Mouse (Mus musculus) testis, postnatal 10 days (tissue): ENCODE results near the gene Tlcd1.

ENCODE experiments used
- DNase-seq: peaks from one replicate; pipeline ENCODE4 v3.0.0; 2021; ENCODE audit warnings: low spot score

Tlcd1 gene

DNA sequence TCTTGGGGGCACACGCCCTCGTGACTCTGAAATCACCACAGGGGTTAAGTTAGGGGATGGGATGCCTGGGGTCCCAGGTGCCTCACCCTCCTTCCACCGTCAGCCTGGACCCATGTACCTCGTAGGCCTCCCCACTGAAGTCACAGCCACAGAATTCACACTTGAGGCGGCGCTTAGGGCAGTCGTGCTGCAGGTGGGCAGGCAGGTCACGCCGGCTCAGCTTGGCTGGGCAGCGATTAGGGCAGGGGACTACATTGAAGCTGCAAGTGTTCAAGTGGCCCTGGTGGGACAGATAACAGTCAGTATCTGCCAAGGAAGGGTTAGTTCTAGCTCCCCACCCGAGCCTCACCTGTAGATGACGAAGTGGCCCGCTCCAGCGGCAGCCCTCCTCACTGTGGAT lies 15.3 kb upstream of the Tlcd1 start:
- DNase-seq = no peak

- no peak for DNase-seq
Measured at GRCm38 (mm10) chr11:78161968-78162367, 14.5 kb upstream of the Tlcd1 start.

GRCm38 (mm10) chr11:78162504-78162903 lies 14.0 kb upstream of the Tlcd1 start:
- no peak for DNase-seq

DNA sequence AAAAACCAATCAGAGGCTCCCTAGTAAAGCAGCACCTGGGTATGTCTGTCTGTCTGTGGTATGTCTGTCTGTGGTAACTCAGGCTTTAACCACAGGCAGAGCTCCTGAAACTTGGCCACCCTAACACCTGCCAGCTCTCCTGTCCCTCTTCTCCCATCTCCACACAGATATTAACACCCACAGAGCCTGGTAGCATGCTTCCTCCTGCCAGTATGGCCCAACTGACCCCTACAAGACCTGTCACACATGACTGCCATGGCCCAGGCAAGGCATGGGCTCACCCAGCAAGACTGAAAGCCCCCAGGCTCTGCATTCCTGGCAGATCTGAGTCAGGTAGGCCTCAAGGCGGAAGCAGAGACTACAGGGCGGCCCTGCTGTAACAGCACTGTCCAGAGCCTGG lies 13.5 kb upstream of the Tlcd1 start:
- no peak for DNase-seq

DNA sequence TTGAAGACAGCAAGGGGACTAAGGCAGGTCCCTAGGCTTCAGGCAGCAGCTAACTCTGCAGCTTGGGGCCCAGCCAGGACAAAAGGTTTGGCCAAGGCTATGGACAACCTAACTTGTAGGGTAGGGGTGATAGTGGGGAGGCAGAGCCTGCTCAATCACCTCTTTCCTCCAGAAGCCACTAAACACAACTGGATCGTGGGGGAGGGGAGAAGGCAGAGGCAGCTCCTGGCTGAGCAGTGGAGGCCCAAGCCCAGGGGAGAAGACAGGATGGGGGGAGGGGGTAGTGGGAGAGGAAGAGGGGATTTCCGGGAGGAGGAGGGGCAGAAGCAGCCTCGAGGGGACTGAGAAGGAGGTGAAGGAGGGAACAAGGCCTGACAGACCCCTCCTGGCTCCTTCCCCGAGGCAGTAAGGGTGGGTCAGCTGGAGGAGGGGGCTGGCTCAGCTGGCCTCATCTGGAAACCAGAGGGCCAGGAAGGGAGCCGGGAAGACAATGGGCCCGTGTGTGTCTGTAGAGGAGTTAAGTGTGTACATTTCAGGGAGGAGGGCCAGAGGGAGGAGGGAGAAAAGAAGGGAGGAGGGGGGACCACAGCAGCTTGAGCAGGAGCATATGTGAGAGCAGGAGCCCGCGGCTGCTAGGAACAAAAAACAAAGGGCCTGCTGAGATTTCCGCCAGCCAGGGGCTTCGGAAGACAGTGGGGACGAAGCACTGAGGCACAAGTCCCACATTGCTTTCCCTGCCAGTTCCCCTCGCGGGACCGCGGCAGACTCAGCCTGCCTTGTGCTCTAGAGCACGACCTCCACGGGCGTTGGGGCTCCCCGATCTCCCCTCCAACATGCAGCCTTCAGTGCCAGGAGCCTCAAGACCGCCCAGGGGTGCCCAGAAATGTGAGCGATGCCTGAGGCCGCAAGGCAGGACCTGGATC lies 12.6 kb upstream of the Tlcd1 start:
- DNase-seq = peak; percentile 81

- no peak for DNase-seq
Measured at GRCm38 (mm10) chr11:78164604-78164923, 11.9 kb upstream of the Tlcd1 start.

DNA sequence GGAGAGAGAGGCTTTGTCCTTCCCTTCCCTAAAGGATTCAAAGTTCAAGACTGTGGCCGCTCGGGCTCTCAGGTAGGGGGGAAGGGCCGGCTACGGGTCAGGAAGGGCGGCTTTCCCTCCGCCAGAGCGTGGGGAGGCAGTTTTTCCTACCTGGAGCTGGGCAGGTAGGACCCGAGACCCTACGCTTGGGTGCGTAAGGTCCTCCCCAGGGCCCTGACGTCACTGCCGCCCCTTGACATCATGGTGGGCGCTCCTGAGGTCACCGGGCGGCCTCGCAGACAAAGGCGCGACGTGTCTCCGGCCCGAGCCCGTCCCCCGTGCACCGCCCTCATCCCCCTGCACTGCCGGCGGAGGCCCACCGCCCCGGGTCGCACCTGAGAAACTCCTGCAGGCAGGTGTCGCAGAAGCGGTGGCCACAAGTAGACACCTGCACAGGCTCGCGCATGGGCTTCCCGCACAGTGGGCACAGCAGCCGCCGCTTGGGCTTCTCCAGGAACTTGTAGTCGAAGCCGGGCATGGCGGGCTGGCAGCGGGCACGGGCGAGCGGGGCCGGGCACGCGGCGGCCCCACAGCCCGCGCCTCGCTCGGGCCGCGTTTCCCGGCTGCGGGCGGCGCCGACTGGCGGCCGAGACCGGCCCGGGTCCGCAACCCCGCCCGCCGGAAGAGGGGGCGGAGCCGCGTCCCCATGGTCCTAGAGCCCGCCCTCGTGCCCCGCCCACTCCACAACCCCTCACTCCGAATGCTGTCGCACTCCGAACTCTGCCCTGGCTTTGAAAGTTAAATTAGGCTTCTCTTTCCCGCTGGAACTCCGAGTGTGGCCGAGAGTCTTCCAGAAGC lies 11.4 kb upstream of the Tlcd1 start, which contains the start of gene Traf4:
Traf4 (minus strand) TSS at position 666 of the 837 bp plus-strand sequence.
- peak; percentile 95 for DNase-seq

- DNase-seq = peak; percentile 73
Measured at GRCm38 (mm10) chr11:78165761-78166109, 10.8 kb upstream of the Tlcd1 start.

DNA sequence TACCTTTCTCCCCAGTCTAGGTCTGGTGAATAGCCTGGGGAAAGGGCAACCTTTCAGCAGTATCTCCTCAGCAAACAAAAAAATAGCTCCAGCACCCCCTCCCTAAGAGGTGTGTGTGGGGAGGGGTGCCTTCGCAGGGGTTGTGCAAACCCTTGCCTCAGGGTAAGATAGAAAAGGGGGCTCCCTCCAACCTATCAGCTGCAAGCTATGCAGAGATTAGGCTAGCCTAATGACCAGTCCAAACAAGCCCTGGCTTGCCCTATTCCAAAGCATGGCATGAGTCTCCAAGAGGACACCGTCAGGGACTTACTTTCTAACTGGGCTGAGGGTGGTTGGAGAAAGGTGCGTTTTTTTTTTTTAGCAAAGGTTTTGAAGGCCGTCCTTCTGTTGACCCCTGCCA lies 10.3 kb upstream of the Tlcd1 start:
- no peak for DNase-seq

- DNase-seq = no peak
Measured at GRCm38 (mm10) chr11:78166640-78167039, 9.9 kb upstream of the Tlcd1 start.

- no peak for DNase-seq
Measured at GRCm38 (mm10) chr11:78167257-78167959, 9.1 kb upstream of the Tlcd1 start.

DNA sequence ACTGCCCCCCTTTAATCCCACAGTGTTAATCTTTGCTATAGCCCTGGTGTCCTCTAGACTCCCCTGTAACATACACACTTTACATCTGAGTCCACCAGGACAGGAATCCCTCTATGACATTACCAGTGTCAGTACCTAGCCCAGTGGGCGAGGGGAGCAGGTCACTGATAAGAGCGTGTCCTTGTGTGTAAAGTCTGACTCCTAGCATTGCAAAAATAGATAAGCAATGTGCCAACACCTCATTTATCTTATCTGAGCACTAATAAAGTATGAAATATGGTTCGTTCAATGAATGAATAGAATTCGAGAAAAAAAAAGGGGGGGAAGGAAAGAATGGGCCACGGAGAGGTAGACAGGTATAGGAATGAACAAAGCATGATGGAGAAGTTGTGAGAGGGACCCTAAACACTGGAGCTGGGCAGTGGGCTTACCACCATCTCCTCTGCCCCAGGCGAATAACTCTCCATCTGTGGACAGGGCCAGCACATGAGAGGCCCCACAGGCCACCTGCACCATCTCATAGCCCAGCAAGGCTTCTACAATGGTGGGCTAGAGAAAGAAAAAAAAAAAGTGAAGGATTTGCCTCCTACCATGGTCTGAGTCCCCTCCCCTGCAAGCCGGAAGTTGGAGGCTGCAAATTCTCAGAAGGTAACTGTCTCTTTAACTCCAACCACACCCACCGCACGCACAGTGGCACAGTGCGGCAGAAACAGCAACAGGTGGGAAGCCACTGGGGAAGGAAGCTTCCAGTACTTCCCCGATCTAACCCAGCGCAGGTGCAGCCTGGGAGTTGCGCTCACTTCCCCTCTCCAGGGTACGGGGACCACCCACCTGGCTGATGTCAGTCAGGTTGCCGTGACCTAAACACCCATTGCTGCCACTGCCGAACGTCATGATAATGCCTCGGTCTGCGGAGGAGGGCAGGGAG lies 7.7 kb upstream of the Tlcd1 start:
- no peak for DNase-seq

- DNase-seq = no peak
Measured at GRCm38 (mm10) chr11:78170306-78170705, 6.2 kb upstream of the Tlcd1 start.

DNA sequence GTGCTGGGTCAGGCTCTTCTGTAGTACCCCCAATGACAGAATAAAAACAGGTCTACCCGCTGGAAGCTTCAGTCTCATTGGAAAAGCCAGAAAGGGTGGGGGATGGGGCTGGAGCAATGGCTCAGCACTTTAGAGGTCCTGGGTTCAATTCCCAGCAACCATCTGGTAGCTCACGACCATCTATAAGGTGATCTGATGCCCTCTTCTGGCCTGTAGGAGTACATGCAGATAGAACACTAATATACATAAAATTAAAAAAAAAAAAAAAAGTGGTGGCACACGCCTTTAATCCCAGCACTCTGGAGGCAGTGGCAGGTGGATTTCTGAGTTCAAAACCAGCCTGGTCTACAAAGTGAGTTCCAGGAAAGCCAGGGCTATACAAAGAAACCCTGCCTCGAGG lies 5.2 kb upstream of the Tlcd1 start:
- DNase-seq = no peak

GRCm38 (mm10) chr11:78172034-78172747 lies 4.3 kb upstream of the Tlcd1 start:
- DNase-seq = no peak

DNA sequence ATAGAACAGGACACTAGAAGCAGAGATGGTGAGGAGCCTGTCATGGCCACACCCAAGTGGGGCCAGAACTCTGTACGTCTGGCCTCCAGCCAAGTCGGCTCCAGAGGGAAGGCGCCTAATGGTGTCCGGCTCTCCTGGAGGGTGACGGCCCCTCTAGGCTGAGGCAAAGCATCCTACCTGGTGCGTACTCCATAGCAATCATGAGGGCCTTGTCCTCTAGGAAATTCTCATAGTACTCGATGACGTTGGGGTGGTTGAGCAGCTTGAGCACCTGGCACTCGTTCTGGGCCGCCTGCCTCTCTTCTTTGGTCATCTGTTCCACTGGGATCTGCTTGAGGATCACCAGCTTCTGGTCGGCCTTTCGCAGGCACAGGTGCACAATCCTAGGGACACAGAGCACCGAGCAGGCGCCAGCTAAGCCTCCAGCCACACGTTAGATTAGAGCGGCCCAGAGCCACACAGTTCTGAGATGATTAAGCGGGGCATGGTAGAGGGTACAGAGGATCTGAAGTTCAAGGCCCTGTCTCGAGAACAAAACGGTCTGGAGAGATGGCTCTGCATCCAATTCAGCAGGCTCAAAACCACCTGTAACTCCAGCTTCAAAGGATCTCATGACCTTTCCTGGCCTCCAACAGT lies 3.6 kb upstream of the Tlcd1 start:
- no peak for DNase-seq

DNA sequence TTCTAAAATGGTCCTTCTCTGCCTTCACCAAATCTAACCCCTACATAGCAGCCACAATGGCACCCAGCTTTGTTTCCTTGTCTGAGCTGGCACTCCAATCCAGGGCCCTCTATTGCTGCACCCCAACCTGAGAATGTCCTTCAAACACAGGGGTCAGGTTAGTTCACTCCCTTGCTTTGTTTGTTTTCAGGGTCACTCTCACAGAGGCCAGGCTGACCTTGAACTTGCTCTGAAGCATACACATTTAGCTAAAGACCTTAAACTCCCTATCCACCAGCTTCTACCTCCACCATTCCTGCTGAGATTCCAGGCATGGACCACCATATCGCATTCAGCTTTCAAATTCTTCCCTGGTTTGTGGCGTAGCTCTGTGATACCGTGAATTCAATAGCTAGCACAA lies 2.0 kb upstream of the Tlcd1 start:
- no peak for DNase-seq

DNA sequence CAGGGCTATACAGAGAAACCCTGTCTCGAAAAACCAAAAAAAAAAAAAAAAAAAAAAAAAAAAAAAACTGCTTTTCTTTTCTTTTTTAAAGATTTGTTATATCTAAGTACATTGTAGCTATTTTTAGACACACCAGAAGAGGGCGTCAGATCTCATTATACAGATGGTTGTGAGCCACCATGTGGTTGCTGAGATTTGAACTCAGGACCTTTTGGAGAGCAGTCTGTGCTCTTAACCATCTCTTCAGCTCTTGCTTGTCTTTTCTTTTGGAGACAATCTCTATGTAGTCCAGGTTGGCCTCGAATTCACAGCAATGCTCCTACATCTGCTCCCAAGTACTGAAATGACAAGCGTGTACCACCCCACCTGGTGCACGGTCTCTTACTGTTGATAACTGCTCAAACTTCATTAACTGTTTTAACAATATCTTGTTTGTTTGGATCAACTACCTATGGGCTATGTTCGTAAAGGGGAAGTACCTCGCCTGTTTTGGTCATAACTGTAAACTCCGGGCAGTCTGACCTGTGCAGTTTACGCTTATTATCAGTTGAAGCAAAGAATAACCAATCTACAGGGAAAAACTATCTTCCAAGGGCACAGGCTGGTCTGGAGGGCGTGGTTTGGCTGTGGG lies 625 bp upstream of the Tlcd1 start:
- DNase-seq = no peak

- DNase-seq = no peak
Measured at GRCm38 (mm10) chr11:78176905-78177331, 407 bp downstream of the Tlcd1 start.

GRCm38 (mm10) chr11:78177437-78177836 lies 926 bp downstream of the Tlcd1 start:
- no peak for DNase-seq
